Mouse (Mus musculus) T-helper 17 cell (primary cell): ENCODE data around the gene Olfr729.

Experiments
- in situ Hi-C, 2 experiments: fragments of 300-600 bp; cut with MboI, MseI; formaldehyde crosslinking; loops; 1 replicate in 1 of 2; 2 replicates in 1 of 2; pipeline ENCODE4 v1.15.1; 2025; ENCODE audit warnings: high pct_unique_total_duplicates in 2 of 2

Gene Olfr729

GRCm38 (mm10) chr14:50152810-50153209, at the start of gene Olfr729:
Gene Olfr729 (minus strand): TSS chr14:50152910.
- in situ Hi-C loops: no loop called here

- in situ Hi-C loops: no loop called here
These were observed 35.4 kb upstream of the Olfr729 start, which contains the start of gene Olfr730 for GRCm38 (mm10) chr14:50188098-50188497. Gene Olfr730 (minus strand): TSS chr14:50188198.

- in situ Hi-C loops: no loop called here
These were observed 10.1 kb downstream of the Olfr729 start, which contains the start of gene Olfr728 for GRCm38 (mm10) chr14:50142580-50142979. Gene Olfr728 (minus strand): TSS chr14:50142680.

GRCm38 (mm10) chr14:50122886-50123285, 29.8 kb downstream of the Olfr729 start, which contains the start of gene Olfr727:
Gene Olfr727 (plus strand): TSS chr14:50123186.
- in situ Hi-C loops: loop anchor here in 1 of 2 experiments (25.0 kb wide), 1 partner anchor 1189 kb away; no protein-coding TSS in a partner anchor
